Comparison of ENCODE assay signal across 30 mouse cellular contexts in genomic region chr1:73755791-73756190, GRCm38 (mm10).
DNase-seq lines count a peak whose midpoint lies in the region; ATAC-seq and TF ChIP-seq lines count a peak whose summit lies in the region.
"Had no signal": no experiment of that assay in that cellular context is flagged by ENCODE, and none has a peak within 500 bp of the region (broad histone marks: within the 10 kb centered on the region; RNA-seq: fewer than 3 reads in every experiment).

No protein-coding gene starts in this region.

- no peaks in the 10 kb centered on the region for H3K36me3 ChIP-seq in stomach, embryonic 16.5 days (ENCODE audit: control insufficient read depth, insufficient read depth, low read length)
- H3K36me3 ChIP-seq in stomach, postnatal 0 days (ENCODE audit: control insufficient read depth, insufficient read depth, low read length): no peaks in the 10 kb centered on the region
- H3K36me3 ChIP-seq: embryonic facial prominence, embryonic 15.5 days; limb, embryonic 13.5 days; liver, embryonic 12.5 days; stomach, embryonic 15.5 days had no signal

- TF ChIP-seq CTCF in gastrocnemius, adult 2 months (IDR thresholded peaks at IDR 0.05): no peak
- no peak for TF ChIP-seq CTCF in stomach, postnatal 0 days (IDR thresholded peaks at IDR 0.05; ENCODE audit: low read depth)

- DNase-seq in gastrocnemius, adult 2 months: peak; percentile 25
- no peak for DNase-seq in gastrocnemius, postnatal 10 days
- peak; percentile 12 for DNase-seq in kidney, adult 9 months
- no peak for DNase-seq in kidney, postnatal 25 days
- no peak for DNase-seq in stomach, postnatal 0 days (ENCODE audit: low spot score)
- no peak for DNase-seq in retina, embryonic 14.5 days (ENCODE audit: low spot score)
- DNase-seq in gastrocnemius, adult 8-10 months (ENCODE audit: low spot score in 2 of 2): no peak
- DNase-seq: adrenal gland, postnatal 14 days; cerebellum, adult 11 months; cerebellum, adult 9-10 months; heart, postnatal 4 days; kidney, adult 11 months; layer of hippocampus, adult 9-11 months; liver, postnatal 0 days; lung, postnatal 4 days; retina, postnatal 1 day; right cerebral cortex, postnatal 14 days; thymus, adult 18-20 months; thymus, postnatal 25 days had no signal

- intact Hi-C loops in gastrocnemius, adult 2 months (cut with DNase I): no loop called here

- no peak for TF ChIP-seq EP300 in stomach, postnatal 0 days (optimal IDR thresholded peaks at IDR 0.05)

- H3K4me3 ChIP-seq in gastrocnemius, adult 2 months: no peak overlapping the region
- no peak overlapping the region for H3K4me3 ChIP-seq in stomach, embryonic 16.5 days (replicated peaks; ENCODE audit: low read length)
- no peak overlapping the region for H3K4me3 ChIP-seq in stomach, postnatal 0 days (ENCODE audit: low read depth, low read length)
- H3K4me3 ChIP-seq: embryonic facial prominence, embryonic 15.5 days; forebrain, embryonic 13.5 days; limb, embryonic 13.5 days; liver, embryonic 12.5 days; megakaryocyte, embryonic 14.5 days; stomach, embryonic 15.5 days had no signal

- no peaks in the 10 kb centered on the region for H3K9me3 ChIP-seq in stomach, embryonic 16.5 days (replicated peaks; ENCODE audit: control insufficient read depth, low read length)
- no peaks in the 10 kb centered on the region for H3K9me3 ChIP-seq in stomach, postnatal 0 days (ENCODE audit: control insufficient read depth, low read length)
- H3K9me3 ChIP-seq: embryonic facial prominence, embryonic 15.5 days; forebrain, embryonic 13.5 days; limb, embryonic 13.5 days; liver, embryonic 12.5 days; megakaryocyte, embryonic 14.5 days; stomach, embryonic 15.5 days had no signal

- H3K9ac ChIP-seq in stomach, embryonic 16.5 days (ENCODE audit: low read length): no peak overlapping the region
- no peak overlapping the region for H3K9ac ChIP-seq in stomach, postnatal 0 days (ENCODE audit: low read length)
- H3K9ac ChIP-seq: embryonic facial prominence, embryonic 15.5 days; forebrain, embryonic 13.5 days; hindbrain, embryonic 14.5 days; limb, embryonic 13.5 days; liver, embryonic 12.5 days; liver, postnatal 0 days; stomach, embryonic 15.5 days had no signal

- H3K4me1 ChIP-seq in stomach, embryonic 16.5 days (ENCODE audit: control insufficient read depth, insufficient read depth, low read length): peaks cover 8% of the 10 kb centered on the region; the same call in 1 of the 2 replicates
- H3K4me1 ChIP-seq in stomach, postnatal 0 days (replicated peaks; ENCODE audit: control insufficient read depth, insufficient read depth): no peaks in the 10 kb centered on the region
- H3K4me1 ChIP-seq: liver, embryonic 12.5 days; megakaryocyte, embryonic 14.5 days had no signal

- no peak overlapping the region for H3K27ac ChIP-seq in gastrocnemius, adult 2 months
- H3K27ac ChIP-seq in stomach, embryonic 16.5 days (ENCODE audit: low read length): peak overlapping the region; percentile 30; the same call in 1 of the 2 replicates
- H3K27ac ChIP-seq in stomach, postnatal 0 days (replicated peaks): no peak overlapping the region
- H3K27ac ChIP-seq: embryonic facial prominence, embryonic 15.5 days; forebrain, embryonic 13.5 days; hindbrain, embryonic 14.5 days; limb, embryonic 13.5 days; liver, embryonic 12.5 days; stomach, embryonic 15.5 days had no signal

- ATAC-seq in stomach, embryonic 16.5 days (ENCODE audit: insufficient read depth, low FRiP score): no peak
- no peak; the same call in 1 of the 2 replicates for ATAC-seq in stomach, postnatal 0 days (ENCODE audit: low FRiP score, low TSS enrichment)
- ATAC-seq: CD4-positive, CD25-positive, alpha-beta regulatory T cell, adult 4 months; forebrain, embryonic 13.5 days; inflammation-experienced regulatory T-cells, adult 6 months; liver, embryonic 12.5 days; liver, postnatal 0 days had no signal

- no peaks in the 10 kb centered on the region for H3K27me3 ChIP-seq in stomach, embryonic 16.5 days (ENCODE audit: control insufficient read depth, insufficient read depth, low read length)
- H3K27me3 ChIP-seq in stomach, postnatal 0 days (ENCODE audit: control insufficient read depth, insufficient read depth, low read length): no peaks in the 10 kb centered on the region
- H3K27me3 ChIP-seq: embryonic facial prominence, embryonic 15.5 days; forebrain, embryonic 13.5 days; limb, embryonic 13.5 days; liver, embryonic 12.5 days; megakaryocyte, embryonic 14.5 days; stomach, embryonic 15.5 days had no signal

- 71% methylated on average over 5 of the region's 5 CpGs for WGBS in stomach, embryonic 16.5 days
- WGBS in stomach, postnatal 0 days: 68% methylated on average over 5 of the region's 5 CpGs

- no peak overlapping the region for H3K4me2 ChIP-seq in stomach, embryonic 16.5 days (ENCODE audit: low read depth, low read length)
- H3K4me2 ChIP-seq in stomach, postnatal 0 days (replicated peaks; ENCODE audit: low read depth): no peak overlapping the region
- H3K4me2 ChIP-seq: embryonic facial prominence, embryonic 15.5 days; forebrain, embryonic 13.5 days; heart, embryonic 11.5 days; hindbrain, embryonic 14.5 days; limb, embryonic 13.5 days; liver, embryonic 12.5 days; stomach, embryonic 15.5 days had no signal

Comparison
In these comparisons a context has a peak if more than half of its experiments do, and no peak if none do; other contexts are left out.
1. DNase-seq: peak in gastrocnemius, adult 2 months (single experiment) and kidney, adult 9 months (single experiment); none in gastrocnemius, postnatal 10 days (single experiment), kidney, postnatal 25 days (0 of 2), stomach, postnatal 0 days (single experiment), retina, embryonic 14.5 days (single experiment) and gastrocnemius, adult 8-10 months (0 of 2).